Mouse (Mus musculus) hindbrain, embryonic 15.5 days (tissue): ENCODE measurements around the gene Olfr600. TPM values are rescaled to one million over a fixed set of nuclear protein-coding genes. Genes with fewer than 3 reads are reported as not detected.
"Not testable (repeated sequence)": the region's sequence is repeated elsewhere in the genome, so short reads cannot be mapped to it uniquely, and the experiment has no call there.

Experiments used
- ATAC-seq: fragments of 200-750 bp; cut with Nextera tagmentation; 2 replicates; pipeline ENCODE4 v1.8.0; 2017; ENCODE audit warnings: low read depth, moderate number of reproducible peaks, moderate TSS enrichment; ENCODE audit not compliant: low FRiP score
- H3K27ac ChIP-seq: fragments of 300-500 bp; sonication (generic); replicated peaks from 2 replicates; pipeline ENCODE4 v1.5.1; 2015; ENCODE audit warnings: mild to moderate bottlenecking, inconsistent platforms
- H3K27me3 ChIP-seq: fragments of 300-500 bp; sonication (generic); 2 replicates; pipeline ENCODE4 v1.6.1; 2015; ENCODE audit warnings: control low read depth, inconsistent platforms
- H3K36me3 ChIP-seq: fragments of 300-500 bp; sonication (generic); 2 replicates; pipeline ENCODE4 v1.6.1; 2015; ENCODE audit warnings: control low read depth, inconsistent platforms
- H3K4me1 ChIP-seq: fragments of 300-500 bp; sonication (generic); replicated peaks from 2 replicates; pipeline ENCODE4 v1.6.1; 2015; ENCODE audit warnings: control low read depth, inconsistent platforms
- H3K4me2 ChIP-seq: fragments of 300-500 bp; sonication (generic); 2 replicates; pipeline ENCODE4 v1.6.1; 2015; ENCODE audit warnings: moderate library complexity, mild to moderate bottlenecking, inconsistent platforms
- H3K4me3 ChIP-seq: fragments of 300-500 bp; sonication (generic); 2 replicates; pipeline ENCODE4 v1.5.1; 2015; ENCODE audit warnings: mild to moderate bottlenecking, inconsistent platforms
- H3K9ac ChIP-seq: fragments of 300-500 bp; sonication (generic); 2 replicates; pipeline ENCODE4 v1.6.1; 2015; ENCODE audit warnings: inconsistent platforms
- H3K9me3 ChIP-seq: fragments of 300-500 bp; sonication (generic); 2 replicates; pipeline ENCODE4 v1.6.1; 2016; ENCODE audit warnings: control low read depth, inconsistent platforms
- WGBS: fragments of 180-500 bp; shearing (Covaris S2); methylation state at CpG from one replicate; pipeline ENCODE4 v1.1.7; 2015; 5-methylcytosine and 5-hydroxymethylcytosine counted together
- polyA plus RNA-seq: library from polyadenylated mRNA; unstranded; fragments of >200 nt; fragmentation: Nextera tagmentation; extraction: Ambion mirVana; gene quantifications from 2 replicates; pipeline ENCODE4 v1.2.1, GENCODE M21; 2015

The Olfr600 gene
- polyA plus RNA-seq, result not detected in 2 replicates

GRCm38 (mm10) chr7:103349569-103349968, at the start of gene Olfr600:
TSS of gene Olfr600 (minus strand) at chr7:103349669.
- Histone ChIP-seq H3K27me3 (no peaks in the 10 kb centered on the region), H3K9me3 (no peaks in the 10 kb centered on the region), H3K4me3 (no peak within 1 kb of the TSS), H3K4me1 (no peaks in the 10 kb centered on the region), H3K9ac (no peak within 1 kb of the TSS), H3K36me3 (no peaks in the 10 kb centered on the region), H3K27ac (no peak within 1 kb of the TSS), H3K4me2 (no peak within 1 kb of the TSS)
- ATAC-seq, result no peak

DNA sequence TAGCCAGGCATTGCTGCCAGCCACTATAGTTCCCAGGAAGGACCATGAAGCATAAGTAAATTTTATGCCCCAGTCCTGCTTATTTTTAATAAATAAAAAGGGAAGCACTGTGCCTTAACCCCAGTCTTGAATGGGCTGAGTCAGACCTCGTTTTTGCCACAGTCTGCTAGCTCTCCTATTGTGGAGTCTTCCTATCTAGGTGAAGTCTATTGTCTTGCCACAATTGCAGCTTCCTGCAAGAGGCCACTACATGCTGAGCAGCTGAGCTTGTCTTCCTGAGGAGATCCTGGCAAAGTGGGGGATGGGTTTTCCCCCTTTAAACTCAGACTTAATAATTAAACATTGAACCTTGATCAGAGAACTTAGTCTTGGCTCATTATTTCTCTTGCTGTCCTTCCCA, 49.5 kb upstream of the Olfr600 start:
- Histone ChIP-seq H3K9ac (no peak overlapping the region), H3K36me3 (no peaks in the 10 kb centered on the region), H3K4me3 (no peak overlapping the region), H3K27me3 (no peaks in the 10 kb centered on the region), H3K4me2 (no peak overlapping the region), H3K27ac (no peak overlapping the region), H3K4me1 (no peaks in the 10 kb centered on the region), H3K9me3 (no peaks in the 10 kb centered on the region)
- WGBS, result 0% methylated on average over 1 of the region's 1 CpGs
- no peak for ATAC-seq

GRCm38 (mm10) chr7:103397758-103398157, 48.3 kb upstream of the Olfr600 start:
- Histone ChIP-seq H3K9ac (no peak overlapping the region), H3K27me3 (no peaks in the 10 kb centered on the region), H3K9me3 (no peaks in the 10 kb centered on the region), H3K36me3 (no peaks in the 10 kb centered on the region), H3K4me1 (no peaks in the 10 kb centered on the region), H3K27ac (no peak overlapping the region), H3K4me2 (no peak overlapping the region), H3K4me3 (no peak overlapping the region)
- ATAC-seq, result no peak

GRCm38 (mm10) chr7:103386077-103386476, 36.6 kb upstream of the Olfr600 start, which contains the start of gene Olfr603:
TSS of gene Olfr603 (minus strand) at chr7:103386177.
- no peak within 1 kb of the TSS for H3K4me2 ChIP-seq
- no peak for ATAC-seq
- H3K27me3 ChIP-seq, result no peaks in the 10 kb centered on the region
- no peak within 1 kb of the TSS for H3K9ac ChIP-seq
- no peak within 1 kb of the TSS for H3K4me3 ChIP-seq
- H3K4me1 ChIP-seq, result no peaks in the 10 kb centered on the region
- H3K9me3 ChIP-seq, result no peaks in the 10 kb centered on the region
- no peak within 1 kb of the TSS for H3K27ac ChIP-seq
- no peaks in the 10 kb centered on the region for H3K36me3 ChIP-seq

- H3K4me3 ChIP-seq, result no peak within 1 kb of the TSS
- H3K9me3 ChIP-seq, result no peaks in the 10 kb centered on the region
- H3K4me2 ChIP-seq, result no peak within 1 kb of the TSS
- H3K36me3 ChIP-seq, result no peaks in the 10 kb centered on the region
- no peak within 1 kb of the TSS for H3K9ac ChIP-seq
- WGBS, result 88% methylated on average over 1 of the region's 1 CpGs
- no peak for ATAC-seq
- H3K4me1 ChIP-seq, result no peaks in the 10 kb centered on the region
- no peak within 1 kb of the TSS for H3K27ac ChIP-seq
- H3K27me3 ChIP-seq, result no peaks in the 10 kb centered on the region
These were observed 13.1 kb upstream of the Olfr600 start, which contains the start of gene Olfr601 for GRCm38 (mm10) chr7:103362555-103362954. TSS of gene Olfr601 (minus strand) at chr7:103362655.

DNA sequence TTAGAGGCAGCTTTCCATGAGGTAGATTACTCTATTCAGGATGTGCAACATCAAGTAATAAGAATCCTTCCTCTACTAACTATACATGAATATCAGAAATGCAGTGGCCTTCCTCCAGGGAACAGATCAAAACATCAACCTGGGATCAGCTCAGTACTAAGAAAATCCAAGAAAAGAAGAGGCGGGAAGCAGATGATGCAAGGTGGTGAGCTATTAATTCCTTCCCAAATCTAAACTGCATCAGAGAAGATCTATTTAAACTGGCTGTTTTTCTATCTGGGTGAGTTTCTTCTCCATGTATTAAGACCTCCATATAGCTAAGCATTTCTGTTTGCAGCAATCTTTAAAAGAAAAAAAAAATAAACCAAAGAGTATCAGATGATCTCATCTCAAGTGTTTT, 13.9 kb downstream of the Olfr600 start, which contains the start of gene Olfr599:
Gene Olfr599, plus strand, starts transcription at position 301 of the 400 bp plus-strand sequence.
- no peak within 1 kb of the TSS for H3K9ac ChIP-seq
- no peak within 1 kb of the TSS for H3K27ac ChIP-seq
- 91% methylated on average over 1 of the region's 1 CpGs for WGBS
- H3K4me2 ChIP-seq, result no peak within 1 kb of the TSS
- no peaks in the 10 kb centered on the region for H3K9me3 ChIP-seq
- H3K4me3 ChIP-seq, result no peak within 1 kb of the TSS
- H3K27me3 ChIP-seq, result no peaks in the 10 kb centered on the region
- no peaks in the 10 kb centered on the region for H3K36me3 ChIP-seq
- H3K4me1 ChIP-seq, result no peaks in the 10 kb centered on the region
- no peak for ATAC-seq

GRCm38 (mm10) chr7:103323268-103323667, 26.2 kb downstream of the Olfr600 start, which contains the start of gene Olfr598:
TSS of gene Olfr598 (plus strand) at chr7:103323568.
- no peaks in the 10 kb centered on the region for H3K36me3 ChIP-seq
- no peak for ATAC-seq
- no peaks in the 10 kb centered on the region for H3K27me3 ChIP-seq
- no peak within 1 kb of the TSS for H3K4me3 ChIP-seq
- H3K4me1 ChIP-seq, result no peaks in the 10 kb centered on the region
- H3K27ac ChIP-seq, result no peak within 1 kb of the TSS
- H3K4me2 ChIP-seq, result no peak within 1 kb of the TSS
- no peaks in the 10 kb centered on the region for H3K9me3 ChIP-seq
- H3K9ac ChIP-seq, result no peak within 1 kb of the TSS

DNA sequence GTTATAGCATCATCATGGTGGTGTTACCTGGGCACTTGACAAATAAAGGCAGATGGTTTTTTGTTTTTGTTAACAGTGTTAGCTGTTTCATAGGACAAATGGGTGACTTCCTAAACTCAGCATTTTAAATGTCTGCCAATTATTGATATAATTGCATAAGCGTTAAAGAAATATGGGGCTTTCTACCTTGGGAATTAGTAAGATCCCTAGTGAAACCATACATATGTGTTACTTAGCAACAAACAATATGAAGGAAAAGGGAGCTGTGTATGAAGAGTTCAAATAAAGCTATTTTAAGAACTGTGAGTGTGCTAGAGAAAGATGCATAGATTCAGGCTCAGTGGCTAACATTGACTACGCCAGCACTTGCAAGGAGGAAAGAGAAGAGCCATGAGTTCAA, 33.5 kb downstream of the Olfr600 start, which contains the start of gene Olfr597:
Gene Olfr597, plus strand, starts transcription at position 301 of the 400 bp plus-strand sequence.
- H3K27ac ChIP-seq, H3K4me2 ChIP-seq, H3K9ac ChIP-seq, H3K4me3 ChIP-seq, H3K4me1 ChIP-seq, H3K36me3 ChIP-seq, H3K27me3 ChIP-seq, ATAC-seq, H3K9me3 ChIP-seq: not testable (repeated sequence)
- WGBS, result 95% methylated on average over 2 of the region's 2 CpGs

DNA sequence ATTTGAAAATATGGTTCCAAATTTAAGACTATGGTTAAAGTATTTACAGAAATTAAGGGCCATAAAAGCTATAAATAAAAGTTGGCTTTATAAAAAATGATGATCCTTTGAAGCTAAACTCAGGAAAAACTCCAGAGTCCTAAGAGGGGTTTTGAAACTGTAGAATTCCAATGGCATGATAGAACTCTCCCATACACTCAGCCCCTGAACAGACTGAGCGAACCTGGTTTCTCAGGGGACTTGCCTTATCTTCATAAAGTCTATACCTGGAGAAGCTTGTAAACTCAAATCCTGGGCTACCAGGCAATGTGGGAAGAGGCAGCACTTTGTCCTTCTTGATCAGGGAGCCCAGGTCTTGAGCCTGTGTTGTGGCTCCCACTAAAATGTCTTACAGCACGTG, 44.1 kb downstream of the Olfr600 start, which contains the start of gene Olfr596:
Gene Olfr596, plus strand, starts transcription at position 301 of the 400 bp plus-strand sequence.
- 87% methylated on average over 2 of the region's 2 CpGs for WGBS
- not testable (repeated sequence) for H3K27ac ChIP-seq, H3K27me3 ChIP-seq, H3K9ac ChIP-seq, H3K9me3 ChIP-seq, H3K36me3 ChIP-seq, H3K4me1 ChIP-seq, H3K4me2 ChIP-seq, H3K4me3 ChIP-seq, ATAC-seq

Other genes starting within 250 kb of the Olfr600 start
- gene Olfr586, start 224.0 kb downstream of the Olfr600 start, polyA plus RNA-seq, result not detected in 2 replicates
- gene Olfr588-ps1, start 208.8 kb downstream of the Olfr600 start, polyA plus RNA-seq, result not detected in 2 replicates
- gene Olfr589, start 193.3 kb downstream of the Olfr600 start, polyA plus RNA-seq, result not detected in 2 replicates
- not detected in 2 replicates for gene Olfr591, start 171.3 kb downstream of the Olfr600 start, polyA plus RNA-seq
- gene Olfr592, start 164.9 kb downstream of the Olfr600 start, polyA plus RNA-seq, result not detected in 2 replicates
- not detected in 2 replicates for gene Olfr593, start 137.8 kb downstream of the Olfr600 start, polyA plus RNA-seq
- not detected in 2 replicates for gene Olfr594, start 132.7 kb downstream of the Olfr600 start, polyA plus RNA-seq
- gene Usp17ld, start 97.2 kb downstream of the Olfr600 start, polyA plus RNA-seq, result not detected in 2 replicates
- gene Olfr596, start 44.0 kb downstream of the Olfr600 start, polyA plus RNA-seq, result not detected in 2 replicates
- gene Olfr597, start 33.4 kb downstream of the Olfr600 start, polyA plus RNA-seq, result not detected in 2 replicates
- not detected in 2 replicates for gene Olfr598, start 26.1 kb downstream of the Olfr600 start, polyA plus RNA-seq
- not detected in 2 replicates for gene Olfr599, start 13.8 kb downstream of the Olfr600 start, polyA plus RNA-seq
- not detected in 2 replicates for gene Olfr601, start 13.0 kb upstream of the Olfr600 start, polyA plus RNA-seq
- not detected in 2 replicates for gene Olfr603, start 36.5 kb upstream of the Olfr600 start, polyA plus RNA-seq
- gene Usp17lc, start 65.4 kb upstream of the Olfr600 start, polyA plus RNA-seq, result not detected in 2 replicates
- gene Olfr605, start 95.8 kb upstream of the Olfr600 start, polyA plus RNA-seq, result not detected in 2 replicates
- not detected in 2 replicates for gene Olfr606, start 99.4 kb upstream of the Olfr600 start, polyA plus RNA-seq
- gene Olfr607, start 114.5 kb upstream of the Olfr600 start, polyA plus RNA-seq, result not detected in 2 replicates
- gene Olfr608, start 120.2 kb upstream of the Olfr600 start, polyA plus RNA-seq, result not detected in 2 replicates
- gene Olfr609, start 148.4 kb upstream of the Olfr600 start, polyA plus RNA-seq, result not detected in 2 replicates
- not detected in 2 replicates for gene Olfr610, start 162.5 kb upstream of the Olfr600 start, polyA plus RNA-seq
- not detected in 2 replicates for gene Olfr611, start 171.2 kb upstream of the Olfr600 start, polyA plus RNA-seq
- not detected in 2 replicates for gene Olfr612, start 193.0 kb upstream of the Olfr600 start, polyA plus RNA-seq
- gene Olfr613, start 198.4 kb upstream of the Olfr600 start, polyA plus RNA-seq, result not detected in 2 replicates
- not detected in 2 replicates for gene Olfr615, start 206.4 kb upstream of the Olfr600 start, polyA plus RNA-seq
- not detected in 2 replicates for gene Olfr616, start 219.5 kb upstream of the Olfr600 start, polyA plus RNA-seq
- gene Olfr617, start 223.4 kb upstream of the Olfr600 start, polyA plus RNA-seq, result not detected in 2 replicates
- gene Olfr618, start 240.4 kb upstream of the Olfr600 start, polyA plus RNA-seq, result not detected in 2 replicates